Mouse (Mus musculus) neural tube, embryonic 13.5 days (tissue): ENCODE measurements at regions not wholly inside any gene's neighbourhood (a gene's known extent, or its start where the extent isn't known, plus 50 kb on each side); places are given as distances from the start of the nearest gene placed in this dataset.
A peak's percentile ranks its signal among the peaks of the same experiment; 100 is the strongest.

Experiments
- ATAC-seq: fragments of 200-750 bp; cut with Nextera tagmentation; 2 replicates; pipeline ENCODE4 v1.8.0; 2017; ENCODE audit warnings: low read depth, mild to moderate bottlenecking, moderate TSS enrichment, moderate library complexity
- H3K27ac ChIP-seq: fragments of 300-500 bp; sonication (generic); replicated peaks from 2 replicates; pipeline ENCODE4 v1.5.1; 2015; ENCODE audit warnings: moderate library complexity, mild to moderate bottlenecking, inconsistent platforms
- H3K27me3 ChIP-seq: fragments of 300-500 bp; sonication (generic); 2 replicates; pipeline ENCODE4 v1.6.1; 2015; ENCODE audit warnings: mild to moderate bottlenecking, inconsistent platforms
- H3K36me3 ChIP-seq: fragments of 300-500 bp; sonication (generic); 2 replicates; pipeline ENCODE4 v1.6.1; 2015; ENCODE audit warnings: mild to moderate bottlenecking, inconsistent platforms
- H3K4me1 ChIP-seq: fragments of 300-500 bp; sonication (generic); replicated peaks from 2 replicates; pipeline ENCODE4 v1.6.1; 2015; ENCODE audit warnings: inconsistent platforms
- H3K4me2 ChIP-seq: fragments of 300-500 bp; sonication (generic); 2 replicates; pipeline ENCODE4 v1.6.1; 2015; ENCODE audit warnings: inconsistent platforms, mild to moderate bottlenecking, moderate library complexity
- H3K4me3 ChIP-seq: fragments of 300-500 bp; sonication (generic); 2 replicates; pipeline ENCODE4 v1.5.1; 2015; ENCODE audit warnings: mild to moderate bottlenecking, inconsistent platforms
- H3K9ac ChIP-seq: fragments of 300-500 bp; sonication (generic); 2 replicates; pipeline ENCODE4 v1.6.1; 2015; ENCODE audit warnings: moderate library complexity, mild to moderate bottlenecking, inconsistent platforms
- H3K9me3 ChIP-seq: fragments of 300-500 bp; sonication (generic); 2 replicates; pipeline ENCODE4 v1.6.1; 2016; ENCODE audit warnings: inconsistent platforms
- WGBS: fragments of 180-500 bp; shearing (Covaris S2); methylation state at CpG from one replicate; pipeline ENCODE4 v1.1.7; 2015; 5-methylcytosine and 5-hydroxymethylcytosine counted together

DNA sequence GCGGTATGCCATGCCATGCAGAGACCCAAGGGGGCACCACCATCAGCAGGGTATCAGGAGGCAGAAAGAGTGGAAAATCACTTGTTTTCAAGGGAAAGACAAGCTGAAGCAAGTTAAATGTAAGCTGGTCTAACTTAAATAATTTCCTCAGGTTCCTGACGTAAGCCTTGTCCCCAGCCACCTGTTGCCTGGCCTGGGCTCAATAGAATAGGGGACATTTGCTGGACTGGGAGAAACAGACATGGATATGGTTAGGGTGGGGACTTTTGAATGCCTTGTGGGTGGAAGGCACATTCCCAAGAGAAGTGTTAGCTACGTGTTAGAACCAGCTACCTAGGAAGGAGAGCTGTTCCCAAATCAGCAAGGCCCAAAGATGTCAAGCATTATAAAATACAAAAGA, 100.6 kb upstream of the Sh3bp4 start:
- Histone ChIP-seq H3K36me3 (no peaks in the 10 kb centered on the region), H3K4me2 (no peak overlapping the region), H3K9me3 (no peaks in the 10 kb centered on the region), H3K9ac (no peak overlapping the region), H3K27me3 (no peaks in the 10 kb centered on the region), H3K4me1 (no peaks in the 10 kb centered on the region), H3K4me3 (no peak overlapping the region), H3K27ac (no peak overlapping the region)
- 99% methylated on average over 3 of the region's 3 CpGs for WGBS
- ATAC-seq, result no peak

DNA sequence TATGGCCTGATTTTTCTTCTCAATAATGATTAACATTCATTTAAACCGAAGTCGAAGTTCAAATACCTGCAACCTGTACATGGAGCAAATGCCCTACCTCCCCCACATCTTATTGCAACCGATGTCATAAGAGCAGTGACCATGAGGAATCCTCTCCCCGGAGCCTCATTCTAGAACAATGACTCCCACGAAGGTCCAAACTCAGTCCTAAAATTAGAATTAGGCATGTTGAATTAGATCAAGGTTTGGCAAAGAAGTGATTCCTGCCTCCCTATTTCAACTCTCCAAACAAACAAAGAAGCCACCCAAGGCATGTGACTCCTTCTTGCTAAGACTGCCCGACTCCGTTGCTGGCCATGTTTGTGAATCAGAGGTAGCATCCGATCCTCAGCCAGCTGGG, 94.1 kb upstream of the Sh3bp4 start:
- no peak overlapping the region for H3K4me3 ChIP-seq
- no peak overlapping the region for H3K4me2 ChIP-seq
- WGBS, result 91% methylated on average over 8 of the region's 8 CpGs

GRCm38 (mm10) chr1:88988011-88988695, 82.1 kb upstream of the Sh3bp4 start:
- Histone ChIP-seq H3K9ac (no peak overlapping the region), H3K27ac (0 out of 2 replicates have a peak overlapping the region, but pooled peaks have one; percentile 3), H3K9me3 (no peaks in the 10 kb centered on the region), H3K4me1 (peaks cover 5% of the 10 kb centered on the region; the same call in 1 of the 2 replicates), H3K36me3 (no peaks in the 10 kb centered on the region), H3K27me3 (no peaks in the 10 kb centered on the region), H3K4me2 (no peak overlapping the region), H3K4me3 (no peak overlapping the region)
- ATAC-seq, result no peak

More for the DNA sequence above, 94.1 kb upstream of the Sh3bp4 start:
- Histone ChIP-seq H3K9ac (no peak overlapping the region), H3K4me1 (no peaks in the 10 kb centered on the region), H3K27me3 (no peaks in the 10 kb centered on the region), H3K9me3 (0 out of 2 replicates have a peak, but pooled peaks cover 4% of the 10 kb centered on the region), H3K36me3 (no peaks in the 10 kb centered on the region), H3K27ac (no peak overlapping the region)
- no peak for ATAC-seq

GRCm38 (mm10) chr1:88994588-88995331, 75.5 kb upstream of the Sh3bp4 start:
- Histone ChIP-seq H3K27me3 (no peaks in the 10 kb centered on the region), H3K4me1 (peaks cover 34% of the 10 kb centered on the region), H3K4me3 (no peak overlapping the region), H3K27ac (peak overlapping the region; percentile 80), H3K9ac (no peak overlapping the region), H3K4me2 (no peak overlapping the region), H3K36me3 (no peaks in the 10 kb centered on the region), H3K9me3 (no peaks in the 10 kb centered on the region)
- 78% methylated on average over 12 of the region's 12 CpGs for WGBS
- no peak for ATAC-seq

DNA sequence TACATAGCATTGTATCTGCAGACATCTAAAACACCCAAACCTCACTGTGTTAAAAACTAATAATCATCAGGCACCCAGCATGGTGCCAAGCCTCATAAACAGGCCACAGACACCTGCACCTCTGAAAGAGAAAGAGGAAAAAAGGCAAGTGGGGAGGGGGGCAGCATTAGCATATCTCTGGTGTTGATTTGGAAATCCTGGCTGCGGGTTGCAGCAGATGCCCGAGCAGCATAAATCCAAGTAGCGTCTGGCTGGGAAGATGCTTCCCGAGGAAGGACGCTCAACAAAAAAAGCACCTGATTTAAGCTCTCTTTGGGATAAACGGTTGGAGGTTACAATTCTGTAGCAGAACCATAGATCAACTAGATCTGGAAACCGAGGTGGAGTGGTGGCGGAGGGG, 74.3 kb upstream of the Sh3bp4 start:
- peak; percentile 55; the same call in 1 of the 2 replicates for ATAC-seq
- Histone ChIP-seq H3K4me3 (no peak overlapping the region), H3K9me3 (no peaks in the 10 kb centered on the region; the same call in 1 of the 2 replicates), H3K9ac (0 out of 2 replicates have a peak overlapping the region, but pooled peaks have one; percentile 41), H3K36me3 (no peaks in the 10 kb centered on the region), H3K27ac (peak overlapping the region; percentile 80), H3K4me2 (peak overlapping the region; percentile 30), H3K27me3 (no peaks in the 10 kb centered on the region), H3K4me1 (peaks cover 34% of the 10 kb centered on the region)
- 15% methylated on average over 8 of the region's 8 CpGs for WGBS

- H3K4me2 ChIP-seq, result peak overlapping the region; percentile 30; the same call in 1 of the 2 replicates
- 39% methylated on average over 7 of the region's 7 CpGs for WGBS
- H3K4me1 ChIP-seq, result peaks cover 34% of the 10 kb centered on the region
- H3K36me3 ChIP-seq, result no peaks in the 10 kb centered on the region
- no peak overlapping the region for H3K4me3 ChIP-seq
- no peaks in the 10 kb centered on the region; the same call in 1 of the 2 replicates for H3K9me3 ChIP-seq
- no peak for ATAC-seq
- no peaks in the 10 kb centered on the region for H3K27me3 ChIP-seq
- no peak overlapping the region for H3K9ac ChIP-seq
- H3K27ac ChIP-seq, result peak overlapping the region; percentile 80
Observed at GRCm38 (mm10) chr1:88996657-88997056, 73.6 kb upstream of the Sh3bp4 start.

- Histone ChIP-seq H3K4me3 (no peak overlapping the region), H3K27me3 (no peaks in the 10 kb centered on the region), H3K9me3 (no peaks in the 10 kb centered on the region; the same call in 1 of the 2 replicates), H3K27ac (no peak overlapping the region; the same call in 1 of the 2 replicates), H3K9ac (no peak overlapping the region), H3K4me1 (peaks cover 34% of the 10 kb centered on the region), H3K4me2 (no peak overlapping the region), H3K36me3 (no peaks in the 10 kb centered on the region)
- no peak for ATAC-seq
- 68% methylated on average over 12 of the region's 12 CpGs for WGBS
Observed at GRCm38 (mm10) chr1:88997847-88998246, 72.4 kb upstream of the Sh3bp4 start.

- Histone ChIP-seq H3K27me3 (no peaks in the 10 kb centered on the region), H3K4me1 (0 out of 2 replicates have a peak, but pooled peaks cover 6% of the 10 kb centered on the region), H3K9me3 (no peaks in the 10 kb centered on the region; the same call in 1 of the 2 replicates), H3K9ac (no peak overlapping the region), H3K4me2 (no peak overlapping the region), H3K36me3 (no peaks in the 10 kb centered on the region), H3K27ac (no peak overlapping the region), H3K4me3 (no peak overlapping the region)
- WGBS, result 88% methylated on average over 3 of the region's 3 CpGs
- no peak for ATAC-seq
Observed at GRCm38 (mm10) chr1:89002326-89002725, 67.9 kb upstream of the Sh3bp4 start.

GRCm38 (mm10) chr1:89003752-89004151, 66.5 kb upstream of the Sh3bp4 start:
- ATAC-seq, result no peak
- Histone ChIP-seq H3K9ac (no peak overlapping the region), H3K4me3 (no peak overlapping the region), H3K4me2 (no peak overlapping the region), H3K27me3 (no peaks in the 10 kb centered on the region), H3K27ac (no peak overlapping the region), H3K9me3 (no peaks in the 10 kb centered on the region; the same call in 1 of the 2 replicates), H3K4me1 (no peaks in the 10 kb centered on the region), H3K36me3 (no peaks in the 10 kb centered on the region)
- WGBS, result 67% methylated on average over 2 of the region's 2 CpGs

DNA sequence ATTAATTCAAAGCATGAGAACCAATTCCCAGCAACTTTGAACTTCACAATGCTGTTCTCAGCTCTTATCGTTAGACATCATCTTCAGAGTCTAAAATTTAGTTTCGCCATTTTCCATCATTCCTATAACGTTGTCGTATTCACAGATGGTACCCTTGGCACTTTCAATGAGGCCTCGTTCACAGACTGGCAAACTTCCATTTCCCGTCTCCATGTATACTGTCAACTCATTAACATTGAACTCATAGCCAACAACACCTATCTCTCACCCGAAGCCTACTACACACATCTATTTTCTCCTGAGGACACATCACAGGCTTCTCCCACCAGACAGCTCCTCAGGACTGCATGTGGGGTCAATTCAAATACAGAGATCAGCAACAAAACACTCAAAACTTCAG, 62.7 kb upstream of the Sh3bp4 start:
- Histone ChIP-seq H3K9ac (no peak overlapping the region), H3K36me3 (no peaks in the 10 kb centered on the region), H3K27me3 (no peaks in the 10 kb centered on the region), H3K27ac (no peak overlapping the region), H3K4me1 (peaks cover 2% of the 10 kb centered on the region; the same call in 1 of the 2 replicates), H3K4me2 (no peak overlapping the region), H3K9me3 (no peaks in the 10 kb centered on the region), H3K4me3 (no peak overlapping the region)
- 88% methylated on average over 7 of the region's 7 CpGs for whole genome bisulfite sequencing
- ATAC-seq, result no peak

DNA sequence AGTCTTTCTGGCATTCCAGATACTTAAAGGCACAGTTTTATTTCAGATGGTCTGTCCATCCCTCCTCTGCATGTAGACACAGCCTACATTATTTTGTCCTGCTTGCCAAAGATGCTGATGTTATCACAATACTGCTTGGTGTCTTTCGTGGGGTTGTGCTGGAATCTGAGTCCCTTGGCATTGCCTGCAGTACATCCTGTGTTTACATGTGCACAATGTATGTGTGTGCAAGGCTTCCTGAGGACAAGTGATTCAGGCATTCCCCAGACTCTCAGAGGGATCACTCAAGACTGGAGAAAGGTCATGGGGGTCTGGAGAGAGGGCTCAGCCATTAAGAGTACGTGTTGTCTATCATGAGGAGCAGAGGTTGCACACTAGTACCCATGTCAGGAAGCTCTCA, 60.0 kb upstream of the Sh3bp4 start:
- H3K36me3 ChIP-seq, result no peaks in the 10 kb centered on the region
- no peaks in the 10 kb centered on the region for H3K9me3 ChIP-seq
- peaks cover 10% of the 10 kb centered on the region for H3K4me1 ChIP-seq
- no peak overlapping the region for H3K4me2 ChIP-seq
- H3K27ac ChIP-seq, result no peak overlapping the region
- WGBS, result 80% methylated on average over 2 of the region's 2 CpGs
- H3K27me3 ChIP-seq, result no peaks in the 10 kb centered on the region
- no peak overlapping the region for H3K9ac ChIP-seq
- no peak overlapping the region for H3K4me3 ChIP-seq
- ATAC-seq, result no peak

DNA sequence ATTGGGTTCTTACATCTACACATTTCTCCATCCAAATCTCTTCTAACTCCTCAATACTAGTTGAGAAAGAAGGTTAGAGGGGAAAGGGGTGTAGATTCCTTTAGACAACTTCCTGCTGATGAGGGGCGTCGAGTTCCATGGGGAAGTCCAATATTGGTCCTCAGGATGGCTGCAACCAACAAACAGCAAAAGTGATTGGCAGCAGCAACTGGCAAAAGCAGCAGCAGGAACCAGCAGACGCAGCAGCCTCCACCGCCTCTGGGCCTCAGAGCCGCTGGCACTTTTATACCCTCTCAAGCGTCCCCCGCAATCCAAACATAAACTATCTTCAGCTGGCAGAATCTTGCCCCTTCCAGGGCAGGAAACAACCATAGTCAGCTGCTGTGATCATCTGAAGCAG, 58.8 kb upstream of the Sh3bp4 start:
- no peaks in the 10 kb centered on the region for H3K27me3 ChIP-seq
- ATAC-seq, result no peak

More for the DNA sequence above, 58.8 kb upstream of the Sh3bp4 start:
- no peak overlapping the region for H3K27ac ChIP-seq
- H3K9me3 ChIP-seq, result no peaks in the 10 kb centered on the region
- H3K9ac ChIP-seq, result no peak overlapping the region
- no peak overlapping the region for H3K4me2 ChIP-seq
- no peaks in the 10 kb centered on the region for H3K36me3 ChIP-seq
- peaks cover 14% of the 10 kb centered on the region for H3K4me1 ChIP-seq
- WGBS, result 82% methylated on average over 7 of the region's 7 CpGs
- H3K4me3 ChIP-seq, result no peak overlapping the region
